Mouse (Mus musculus) small intestine, adult 2 months (tissue): Measurements from ENCODE around the gene Cxcr4. TPM values are rescaled to one million over a fixed set of nuclear protein-coding genes. Genes with fewer than 3 reads are reported as not detected.

ENCODE experiments used
- H3K27ac ChIP-seq: fragments of 200-500 bp; 2 replicates; pipeline ENCODE4 v1.5.1; 2012; ENCODE audit warnings: low read depth, low read length, control low read depth, inconsistent platforms; ENCODE audit not compliant: insufficient read depth
- H3K27me3 ChIP-seq: fragments of 200-500 bp; 2 replicates; pipeline ENCODE4 v1.6.1; 2012; ENCODE audit warnings: mild to moderate bottlenecking, moderate library complexity, low read length, inconsistent platforms; ENCODE audit not compliant: control insufficient read depth, insufficient read depth
- H3K36me3 ChIP-seq: fragments of 200-500 bp; 2 replicates; pipeline ENCODE4 v1.6.1; 2012; ENCODE audit warnings: mild to moderate bottlenecking, low read length, control low read depth, inconsistent platforms; ENCODE audit not compliant: control insufficient read depth, insufficient read depth
- H3K4me1 ChIP-seq: fragments of 200-500 bp; 2 replicates; pipeline ENCODE4 v1.6.1; 2012; ENCODE audit warnings: low read length, inconsistent platforms, mixed read lengths; ENCODE audit not compliant: control insufficient read depth, insufficient read depth, insufficient read length
- H3K4me3 ChIP-seq: fragments of 200-500 bp; 2 replicates; pipeline ENCODE4 v1.5.1; 2012; ENCODE audit warnings: low read depth, mild to moderate bottlenecking, control low read depth, inconsistent platforms, low read length, moderate library complexity
- CTCF ChIP-seq: fragments of 200-500 bp; IDR thresholded peaks from 2 replicates; pipeline ENCODE4 v1.5.1; 2012; ENCODE audit warnings: low read depth, mild to moderate bottlenecking, control low read depth, inconsistent platforms, low read length, moderate library complexity, mixed read lengths; ENCODE audit not compliant: insufficient replicate concordance, insufficient read length; ENCODE audit errors: extremely low read depth
- POLR2A ChIP-seq: fragments of 200-500 bp; IDR thresholded peaks from 2 replicates; pipeline ENCODE4 v1.6.1; 2012; ENCODE audit warnings: low read depth, mild to moderate bottlenecking, control low read depth, inconsistent platforms, low read length, moderate library complexity
- WGBS: fragments of 180-500 bp; shearing (Covaris S2); methylation state at CpG from one replicate; pipeline ENCODE4 v1.1.7; 2018; 5-methylcytosine and 5-hydroxymethylcytosine counted together
- polyA plus RNA-seq: library from polyadenylated mRNA; depleted of rRNA; stranded (reverse); fragments of >200 nt; gene quantifications from 2 replicates; pipeline ENCODE4 v1.2.3, GENCODE M21; 2012

Cxcr4 gene
- polyA plus RNA-seq, 1 experiment: 15.9 TPM

DNA sequence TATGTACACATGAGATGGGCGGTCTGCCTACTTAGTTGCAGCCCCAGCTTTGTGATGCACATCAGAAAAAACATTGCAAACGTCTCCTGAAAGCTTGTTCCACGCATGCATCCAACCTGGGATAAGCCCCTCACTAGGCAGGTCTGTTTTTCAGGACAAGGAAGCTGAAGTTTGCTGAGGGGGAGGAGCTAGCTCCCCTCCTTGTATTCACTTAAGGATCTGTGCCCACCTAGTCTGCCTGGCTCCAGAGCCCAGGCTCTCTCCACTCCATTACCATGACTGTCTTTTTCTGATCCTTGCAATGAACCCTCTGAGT is 3.0 kb upstream of the Cxcr4 start:
- peaks cover 9% of the 10 kb centered on the region for H3K4me1 ChIP-seq
- TF ChIP-seq POLR2A (no peak), CTCF (no peak)
- H3K36me3 ChIP-seq: no peaks in the 10 kb centered on the region
- no peak overlapping the region for H3K4me3 ChIP-seq
- WGBS: 47% methylated on average over 3 of the region's 3 CpGs
- H3K27ac ChIP-seq: no peak overlapping the region
- peaks cover 22% of the 10 kb centered on the region for H3K27me3 ChIP-seq

DNA sequence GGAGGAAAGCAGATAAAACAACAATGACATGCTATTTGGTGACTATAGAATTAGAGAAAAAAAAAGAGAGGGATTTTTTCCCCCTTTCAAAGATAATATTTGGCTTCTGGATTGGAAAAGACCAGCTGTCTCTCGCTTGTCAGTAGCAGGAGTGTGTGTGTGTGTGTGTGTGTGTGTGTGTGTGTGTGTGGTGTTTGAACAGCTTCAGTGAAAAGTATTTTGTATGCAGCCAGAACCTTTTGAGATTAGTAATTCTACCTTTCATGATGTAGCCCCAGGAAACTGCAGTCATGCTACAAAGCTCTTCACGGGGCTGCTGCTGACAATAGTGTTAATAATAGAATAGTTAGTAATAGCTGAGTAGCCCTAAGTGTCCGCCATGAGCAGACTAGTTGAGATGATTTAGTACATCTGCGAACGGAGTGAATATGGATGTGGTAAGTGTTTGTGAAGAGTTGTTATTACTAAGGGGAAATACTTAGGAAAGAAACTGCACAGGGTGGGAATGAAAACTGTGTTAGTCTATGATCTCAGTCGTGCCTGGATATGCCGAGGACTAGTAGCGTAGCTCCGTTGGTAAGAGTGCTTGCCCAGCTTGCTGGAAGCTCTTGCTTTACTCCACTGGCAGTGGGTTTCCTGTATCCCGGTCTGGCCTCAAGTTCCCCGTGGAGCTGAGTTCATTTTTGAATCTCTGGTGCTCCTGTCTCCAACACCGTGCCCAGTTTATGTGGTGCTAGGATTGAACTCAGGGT is 2.4 kb upstream of the Cxcr4 start:
- 47% methylated on average over 12 of the region's 12 CpGs for WGBS
- TF ChIP-seq CTCF (no peak), POLR2A (no peak)

DNA sequence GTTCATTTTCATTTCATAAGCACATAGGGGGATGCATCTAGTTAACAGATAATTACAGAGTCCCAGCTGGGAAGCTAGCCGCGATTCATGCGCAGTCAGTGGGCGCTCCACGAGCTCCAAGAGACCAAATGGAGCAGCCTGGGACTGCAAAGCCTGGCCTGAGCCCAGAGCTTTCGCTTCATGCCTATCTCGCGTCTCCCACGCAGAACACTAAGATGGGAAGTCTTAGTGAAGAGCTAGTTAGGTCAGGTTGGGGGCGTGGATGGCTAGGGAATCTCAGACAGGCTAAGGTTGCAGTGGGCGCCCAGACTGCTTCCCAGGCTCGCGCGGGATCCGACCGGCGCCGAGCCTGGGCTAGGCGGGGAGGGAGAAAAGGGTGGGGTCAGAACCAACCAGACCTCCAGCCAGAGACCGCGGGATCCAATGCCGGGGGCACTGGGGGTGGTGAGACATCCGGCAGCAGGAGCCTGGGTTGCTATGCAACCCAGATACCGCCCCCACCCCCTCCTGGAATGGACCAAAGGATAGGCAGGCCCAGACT is 938 bp upstream of the Cxcr4 start:
- H3K27ac ChIP-seq: no peak overlapping the region
- peaks cover 29% of the 10 kb centered on the region for H3K27me3 ChIP-seq
- H3K4me3 ChIP-seq: peak overlapping the region; percentile 54
- TF ChIP-seq POLR2A (no peak), CTCF (no peak)
- peaks cover 9% of the 10 kb centered on the region for H3K4me1 ChIP-seq
- WGBS: 3% methylated on average over 24 of the region's 24 CpGs
- peaks cover 2% of the 10 kb centered on the region; the same call in 1 of the 2 replicates for H3K36me3 ChIP-seq

More for the DNA sequence above, 2.4 kb upstream of the Cxcr4 start:
- Histone ChIP-seq H3K27me3 (peaks cover 26% of the 10 kb centered on the region), H3K36me3 (no peaks in the 10 kb centered on the region), H3K27ac (no peak overlapping the region), H3K4me1 (peaks cover 9% of the 10 kb centered on the region), H3K4me3 (no peak overlapping the region)

DNA sequence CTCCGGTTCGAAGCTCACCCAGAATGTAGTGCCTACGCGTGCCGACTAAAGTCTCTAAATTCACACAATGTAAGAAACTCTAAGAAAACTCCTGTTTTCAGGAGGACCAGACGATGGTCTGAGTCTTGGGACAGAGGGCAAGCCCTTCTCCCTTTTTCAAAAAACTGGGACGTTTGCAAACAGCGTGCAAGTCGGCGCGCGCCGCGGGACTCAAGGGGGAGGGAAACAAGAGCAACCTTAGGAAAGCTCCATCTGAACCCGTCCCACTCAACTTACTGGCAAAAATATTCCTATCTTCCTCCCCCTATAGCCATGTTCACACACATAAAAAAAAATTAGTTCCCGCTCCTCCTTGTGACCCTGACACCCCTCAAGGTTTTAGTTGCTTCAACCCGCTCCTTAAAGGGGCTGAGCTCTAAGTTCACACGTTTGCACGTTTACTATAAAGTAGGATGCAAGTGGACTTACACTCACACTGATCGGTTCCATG is 327 bp downstream of the Cxcr4 start:
- Histone ChIP-seq H3K4me3 (peak overlapping the region; percentile 74), H3K27me3 (peaks cover 29% of the 10 kb centered on the region), H3K4me1 (peaks cover 9% of the 10 kb centered on the region), H3K36me3 (peaks cover 2% of the 10 kb centered on the region; the same call in 1 of the 2 replicates), H3K27ac (peak overlapping the region; percentile 50)
- 2% methylated on average over 20 of the region's 20 CpGs for WGBS
- no peak for TF ChIP-seq POLR2A
- TF ChIP-seq CTCF: no peak

DNA sequence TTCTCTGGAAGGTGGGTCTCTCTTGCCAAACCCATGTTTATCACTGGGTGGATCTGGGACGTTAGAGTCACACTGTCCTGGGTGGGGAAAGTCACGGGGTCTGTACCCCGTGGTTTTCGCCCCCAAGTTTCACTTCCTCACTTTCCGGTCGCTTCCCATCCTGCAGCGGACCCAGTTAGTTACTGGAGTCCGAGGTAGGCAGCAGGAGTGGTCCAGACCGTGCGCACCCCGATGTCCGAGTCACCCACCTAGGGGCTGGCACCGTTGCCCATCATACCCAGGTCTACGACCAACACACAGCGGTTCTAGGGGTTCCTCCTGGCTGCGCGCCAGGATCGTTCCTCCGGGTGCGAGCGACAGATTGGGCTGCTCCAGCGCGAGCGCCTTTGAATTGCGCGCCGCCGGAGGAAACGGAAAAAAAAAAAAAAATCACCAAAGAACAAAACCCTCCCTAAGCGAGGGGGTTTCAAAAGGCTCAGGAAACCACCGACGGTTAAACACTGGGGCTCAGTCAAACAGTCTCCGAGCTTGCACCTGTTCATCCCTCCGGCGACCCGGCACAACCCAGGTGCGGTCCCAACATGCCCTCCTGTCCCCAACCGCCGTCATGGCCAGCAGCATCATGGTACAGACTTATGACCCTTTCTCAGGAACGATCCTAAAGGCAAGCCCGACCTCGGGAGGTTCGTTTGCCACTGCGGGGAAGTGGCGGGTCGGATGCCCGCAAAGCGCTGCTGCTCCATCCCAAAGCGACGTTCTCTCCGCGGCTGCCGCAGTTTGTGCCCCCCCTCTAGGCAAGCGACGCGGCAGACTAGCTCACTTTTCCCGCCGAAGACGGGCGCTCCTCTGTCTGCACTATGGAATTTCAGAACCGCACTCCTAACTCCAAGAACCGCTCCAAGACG is 1.0 kb downstream of the Cxcr4 start:
- H3K27me3 ChIP-seq: peaks cover 29% of the 10 kb centered on the region
- H3K4me3 ChIP-seq: peak overlapping the region; percentile 74
- H3K27ac ChIP-seq: peak overlapping the region; percentile 50
- under 1% methylated on average over 63 of the region's 63 CpGs for WGBS
- H3K4me1 ChIP-seq: peaks cover 9% of the 10 kb centered on the region
- TF ChIP-seq CTCF (no peak), POLR2A (0 out of 2 replicates have a peak, but pooled peaks have one; percentile 24)
- peaks cover 2% of the 10 kb centered on the region; the same call in 1 of the 2 replicates for H3K36me3 ChIP-seq

DNA sequence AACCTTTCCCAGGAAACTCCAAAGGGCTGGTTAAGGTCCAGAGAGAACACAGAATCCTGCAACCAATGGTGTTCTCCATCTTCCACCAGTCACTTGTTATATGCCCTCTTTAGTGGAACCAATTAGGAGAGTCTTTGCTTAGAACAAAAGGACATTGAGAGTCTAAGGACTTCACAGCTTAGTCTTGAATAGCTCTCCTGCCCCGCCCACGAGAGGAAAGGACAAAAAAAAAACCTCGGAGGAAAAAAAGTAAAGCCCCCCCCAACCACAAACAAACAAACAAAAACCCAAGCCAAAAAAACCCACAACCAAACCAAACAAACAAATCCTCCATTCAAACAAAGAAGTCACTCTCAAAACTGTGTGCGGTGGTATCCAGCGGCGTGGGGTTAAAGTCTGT is 2.1 kb downstream of the Cxcr4 start:
- Histone ChIP-seq H3K36me3 (peaks cover 2% of the 10 kb centered on the region; the same call in 1 of the 2 replicates), H3K4me1 (peaks cover 9% of the 10 kb centered on the region), H3K27ac (no peak overlapping the region), H3K27me3 (peaks cover 30% of the 10 kb centered on the region), H3K4me3 (no peak overlapping the region)
- 11% methylated on average over 6 of the region's 6 CpGs for WGBS
- no peak for TF ChIP-seq POLR2A
- TF ChIP-seq CTCF: no peak
